In the genomic region with DNA sequence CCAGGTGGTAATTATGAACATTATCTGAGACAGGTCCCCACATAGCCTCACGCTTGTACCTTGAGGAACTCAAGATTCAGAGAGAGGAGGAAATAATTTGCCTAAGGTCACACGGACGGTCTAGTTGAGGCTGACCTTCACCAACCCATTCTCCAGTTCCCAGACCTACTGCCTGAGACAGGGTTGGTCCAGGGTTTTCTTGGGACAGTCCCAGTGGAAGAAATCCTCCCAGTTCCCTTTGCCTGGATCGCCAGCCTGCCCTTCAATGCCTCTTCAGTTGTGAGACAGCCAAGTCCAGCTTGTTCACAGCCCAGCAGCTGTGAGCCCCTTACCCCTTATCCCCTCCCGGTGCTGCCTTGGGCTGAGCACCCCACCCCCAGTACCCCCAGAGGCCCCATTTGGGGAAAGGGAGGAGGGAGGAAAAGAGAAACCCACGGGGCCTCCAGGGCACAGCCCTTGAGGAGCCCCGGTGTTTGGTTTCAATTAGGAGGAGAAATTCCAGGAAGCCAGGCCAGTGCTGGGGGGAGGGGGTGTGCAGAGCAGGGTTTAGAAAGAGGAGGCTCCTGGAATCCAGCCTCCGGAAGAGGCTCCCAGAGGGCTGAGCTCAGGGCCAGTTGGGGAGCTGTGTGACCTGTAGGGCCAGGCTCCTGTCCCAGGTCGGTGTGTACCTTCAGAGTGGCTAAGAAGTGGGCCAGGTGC, we compare ENCODE assay signal across 7 mouse cellular contexts. TPM values are rescaled to one million over a fixed set of nuclear protein-coding genes. Genes with fewer than 3 reads are reported as not detected.
A peak's percentile ranks its signal among the peaks of the same experiment; 100 is the strongest.
DNase-seq lines count a peak whose midpoint lies in the region; ATAC-seq and TF ChIP-seq lines count a peak whose summit lies in the region.

No protein-coding gene starts in this region.

- peak; percentile 94 for DNase-seq in Muller cell, postnatal 12 days (ENCODE audit: inconsistent ontology term)
- peak; percentile 92 for DNase-seq in embryo, embryonic 11 days
- DNase-seq in heart, adult 9 months (ENCODE audit: low spot score in 2 of 2): peak; percentile 68 to 69
- DNase-seq in kidney, adult 9 months: peak; percentile 54
- DNase-seq in lung, postnatal 0 days (ENCODE audit: low spot score): peak; percentile 92
- peak; percentile 74 to 79 for DNase-seq in urinary bladder, postnatal 4 days (ENCODE audit: low spot score in 2 of 2)
- DNase-seq in frontal cortex, postnatal 36 days (ENCODE audit: low spot score in 2 of 2): no peak

- no peaks in the 10 kb centered on the region for H3K36me3 ChIP-seq in lung, postnatal 0 days (ENCODE audit: insufficient read depth, low read length)

- peak; percentile 10; the same call in 1 of the 2 replicates for TF ChIP-seq CTCF in lung, postnatal 0 days (IDR thresholded peaks at IDR 0.05)

- no peaks in the 10 kb centered on the region for H3K9me3 ChIP-seq in lung, postnatal 0 days (ENCODE audit: low read length)

- peak; percentile 50 for TF ChIP-seq EP300 in lung, postnatal 0 days (IDR thresholded peaks at IDR 0.05)

- peak; percentile 95 for ATAC-seq in lung, postnatal 0 days

- WGBS in lung, postnatal 0 days: 7% methylated on average over 9 of the region's 9 CpGs

- peak overlapping the region; percentile 52 for H3K4me2 ChIP-seq in lung, postnatal 0 days (replicated peaks; ENCODE audit: low read depth, low read length)

- no peaks in the 10 kb centered on the region for H3K27me3 ChIP-seq in lung, postnatal 0 days (replicated peaks; ENCODE audit: insufficient read depth, low read length)

- peaks cover 12% of the 10 kb centered on the region; the same call in 1 of the 2 replicates for H3K4me1 ChIP-seq in lung, postnatal 0 days (ENCODE audit: insufficient read depth, low read depth, low read length)

- no peak overlapping the region; the same call in 1 of the 2 replicates for H3K4me3 ChIP-seq in lung, postnatal 0 days (ENCODE audit: low read depth, low read length)

- H3K9ac ChIP-seq in lung, postnatal 0 days (replicated peaks; ENCODE audit: low read depth): peak overlapping the region; percentile 39; the same call in 1 of the 2 replicates

- peak overlapping the region; percentile 95 for H3K27ac ChIP-seq in lung, postnatal 0 days (ENCODE audit: low read length)

RNA-seq across cellular contexts. Expression of gene Acot11, which starts 42.9 kb away (rescaled TPM):
- polyA plus RNA-seq in lung, postnatal 0 days (2015; fragmentation: Nextera tagmentation; extraction: Ambion mirVana): 0.93 and 0.96 TPM in 2 replicates

Comparison
In these comparisons a context has a peak if more than half of its experiments do, and no peak if none do; other contexts are left out.
1. DNase-seq: peak in Muller cell, postnatal 12 days (single experiment), embryo, embryonic 11 days (single experiment), heart, adult 9 months (2 of 2), kidney, adult 9 months (single experiment), lung, postnatal 0 days (single experiment) and urinary bladder, postnatal 4 days (2 of 2); none in frontal cortex, postnatal 36 days (0 of 2).